Mouse (Mus musculus) liver, adult 2 months (tissue): Measurements from ENCODE around the gene Cwc22.

Experiments used
- CTCF ChIP-seq: fragments of 200-500 bp; IDR thresholded peaks from 2 replicates; pipeline ENCODE4 v1.5.1; 2011; ENCODE audit warnings: low read depth, low read length, control low read depth
- POLR2A ChIP-seq: fragments of 200-500 bp; IDR thresholded peaks from 2 replicates; pipeline ENCODE4 v1.6.1; 2011; ENCODE audit warnings: low read length, control low read depth; ENCODE audit not compliant: insufficient read depth; ENCODE audit errors: extremely low read depth

DNA sequence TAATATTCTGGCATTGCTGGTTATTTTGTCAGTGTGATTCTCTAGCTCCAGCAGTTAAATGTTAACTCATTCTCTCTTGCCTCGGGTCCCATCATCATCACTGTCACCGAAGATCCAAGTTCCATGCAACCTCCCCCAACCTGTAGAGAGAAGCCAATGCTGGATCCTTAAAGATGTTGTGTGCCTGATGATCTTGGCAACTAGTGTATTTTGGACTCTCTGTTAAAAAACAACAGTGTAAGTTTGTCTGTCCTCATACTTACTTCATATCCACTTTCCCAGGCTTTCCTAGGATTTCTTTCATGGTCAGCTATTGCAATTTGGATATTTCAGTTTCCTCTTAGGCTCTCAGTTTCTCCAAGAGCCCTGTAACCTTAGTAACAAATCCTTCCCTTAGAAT lies 25.2 kb upstream of the Cwc22 start:
- TF ChIP-seq CTCF, result no peak
- TF ChIP-seq POLR2A, result no peak
